Mouse (Mus musculus) T-helper 1 cell (primary cell): Measurements from ENCODE around the gene Fgfr2.

Experiments
- in situ Hi-C: fragments of 300-600 bp; cut with MboI, MseI; formaldehyde crosslinking; loops from one replicate; pipeline ENCODE4 v1.15.1; 2025; ENCODE audit warnings: high pct_unique_total_duplicates

Fgfr2 gene

DNA sequence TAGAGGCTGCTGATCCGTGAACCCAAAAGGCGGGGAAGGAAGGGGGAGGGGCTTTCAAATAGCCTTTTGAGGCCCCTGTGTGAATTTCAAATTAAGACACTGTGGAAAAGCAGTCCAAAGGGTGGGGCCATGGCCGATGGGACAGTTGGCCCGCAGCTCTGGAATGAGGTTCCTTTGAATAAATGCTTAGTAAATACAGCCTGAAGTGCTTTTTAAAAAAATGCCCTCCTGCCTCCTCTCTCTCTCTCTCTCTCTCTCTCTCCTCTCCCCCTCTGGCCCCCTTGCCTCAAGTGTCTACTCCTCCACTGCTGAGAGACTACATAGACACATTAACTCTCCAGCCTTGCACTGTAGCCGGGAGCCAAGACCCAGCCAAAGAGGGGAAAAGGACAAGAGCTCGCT, 2917.0 kb downstream of the Fgfr2 start:
- in situ Hi-C loops, result no loop called here

- in situ Hi-C loops, result no loop called here
Measured at GRCm38 (mm10) chr7:130205140-130205539, 2918.0 kb downstream of the Fgfr2 start.

GRCm38 (mm10) chr7:130201020-130201419, 2922.1 kb downstream of the Fgfr2 start:
- in situ Hi-C loops, result no loop called here

GRCm38 (mm10) chr7:130199951-130200350, 2923.2 kb downstream of the Fgfr2 start:
- in situ Hi-C loops, result no loop called here

DNA sequence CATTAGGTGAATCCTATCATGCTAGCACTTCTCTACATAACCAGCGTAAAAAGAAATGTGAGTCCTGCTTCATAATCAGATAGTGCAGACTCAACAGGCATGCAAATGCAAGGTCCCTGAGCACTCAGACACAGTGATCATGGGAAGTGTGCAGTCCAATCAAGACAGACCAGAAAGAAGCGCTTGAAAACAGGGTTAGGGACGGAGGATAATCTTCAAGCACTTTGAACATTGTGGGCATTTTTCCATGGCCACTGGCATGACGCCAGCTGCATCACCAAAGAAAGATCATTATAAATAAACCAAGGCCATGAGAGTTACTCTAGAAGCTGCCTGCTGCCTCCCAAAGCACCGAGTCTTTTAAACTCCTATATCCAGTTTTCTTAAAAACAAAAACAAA, 2923.8 kb downstream of the Fgfr2 start:
- in situ Hi-C loops, result no loop called here

- in situ Hi-C loops, result no loop called here
Measured at GRCm38 (mm10) chr7:130195081-130195480, 2928.1 kb downstream of the Fgfr2 start.

DNA sequence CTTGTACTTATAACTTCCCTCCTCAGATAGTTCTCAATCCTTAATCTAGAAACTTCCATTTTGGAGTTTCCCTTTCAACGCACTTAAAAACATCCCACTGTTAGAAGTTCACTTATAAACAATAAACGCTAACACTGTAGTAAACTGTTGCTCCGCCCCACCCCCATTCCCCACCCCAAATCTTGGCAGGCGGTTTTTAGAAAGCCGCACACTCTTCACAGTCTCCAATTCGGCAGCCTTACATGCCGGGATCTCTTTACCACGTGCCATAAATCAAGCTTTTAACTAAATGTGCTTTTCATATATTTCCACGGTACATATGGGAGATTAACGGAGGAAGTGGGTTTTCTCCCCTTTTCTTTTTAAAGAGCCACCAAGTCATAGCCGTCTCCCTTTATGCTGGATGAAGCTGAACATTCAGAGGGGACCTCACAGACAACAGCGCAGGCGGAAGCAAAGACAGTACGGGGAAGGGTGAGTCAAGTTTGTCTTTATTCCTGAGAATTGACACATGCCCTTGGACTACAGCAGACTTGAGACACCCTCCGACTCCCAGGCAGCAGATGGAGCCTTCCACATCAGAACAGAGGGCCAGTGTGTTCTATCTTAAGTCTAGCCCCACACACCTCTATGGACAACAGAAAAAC, 2932.7 kb downstream of the Fgfr2 start:
- in situ Hi-C loops, result no loop called here

DNA sequence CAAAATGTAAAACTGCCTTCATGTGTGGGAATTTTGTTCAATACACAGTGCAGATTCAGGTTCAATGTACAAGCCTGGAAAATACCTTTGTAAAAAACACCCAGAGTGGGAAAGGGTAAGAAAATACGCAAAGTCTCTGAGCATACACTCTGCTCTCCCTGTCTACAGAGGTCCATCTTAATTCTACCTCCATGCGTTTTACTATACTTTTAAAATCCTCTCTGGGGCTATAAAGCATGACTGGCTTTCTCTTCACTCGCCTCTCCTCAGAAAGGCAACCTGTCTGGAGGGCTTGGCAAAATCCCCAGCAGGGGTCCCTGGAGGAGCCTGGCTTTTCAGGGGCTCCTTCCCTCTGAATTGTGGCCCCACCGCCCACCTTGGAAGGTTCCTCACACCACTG, 2933.2 kb downstream of the Fgfr2 start:
- in situ Hi-C loops, result no loop called here

DNA sequence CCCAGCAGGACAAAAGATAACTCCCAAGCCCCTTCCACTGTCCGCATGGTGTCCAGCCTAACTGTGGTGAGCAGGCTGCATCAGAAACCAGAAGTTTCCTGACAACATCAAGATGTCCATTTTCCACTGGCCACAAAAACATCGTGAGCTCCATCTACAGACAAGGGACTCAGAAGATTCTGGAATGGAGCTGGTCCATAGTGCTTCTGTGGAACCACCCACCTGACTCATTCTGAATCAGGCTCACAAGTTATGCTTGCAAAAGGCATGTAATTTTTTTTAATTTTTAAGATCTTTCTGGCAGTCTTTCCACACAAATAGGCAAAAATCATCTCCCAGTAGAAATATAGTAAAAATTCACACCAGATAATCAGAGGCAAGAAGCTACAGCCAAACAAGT, 2935.0 kb downstream of the Fgfr2 start:
- in situ Hi-C loops, result no loop called here

DNA sequence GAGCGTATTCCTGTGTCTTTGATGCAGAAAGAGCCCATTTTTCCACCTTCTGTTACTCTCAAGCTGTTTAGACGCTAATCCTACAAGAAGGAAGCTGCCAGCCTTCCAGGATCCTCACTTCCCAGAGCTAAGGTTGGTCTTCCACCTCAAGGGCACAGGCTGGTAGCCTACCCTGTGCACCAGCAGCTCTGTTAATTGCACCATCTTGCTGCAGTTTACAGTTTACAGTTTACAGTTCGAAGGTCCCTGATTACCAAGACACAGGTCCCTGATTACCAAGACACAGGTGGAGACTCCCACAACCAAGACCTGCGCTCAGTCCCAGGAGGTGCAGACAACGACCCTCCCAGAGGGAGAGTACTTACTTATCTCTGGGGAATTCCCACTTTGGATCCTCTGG, 2938.3 kb downstream of the Fgfr2 start:
- in situ Hi-C loops, result no loop called here

GRCm38 (mm10) chr7:130183960-130184359, 2939.2 kb downstream of the Fgfr2 start:
- in situ Hi-C loops, result no loop called here

DNA sequence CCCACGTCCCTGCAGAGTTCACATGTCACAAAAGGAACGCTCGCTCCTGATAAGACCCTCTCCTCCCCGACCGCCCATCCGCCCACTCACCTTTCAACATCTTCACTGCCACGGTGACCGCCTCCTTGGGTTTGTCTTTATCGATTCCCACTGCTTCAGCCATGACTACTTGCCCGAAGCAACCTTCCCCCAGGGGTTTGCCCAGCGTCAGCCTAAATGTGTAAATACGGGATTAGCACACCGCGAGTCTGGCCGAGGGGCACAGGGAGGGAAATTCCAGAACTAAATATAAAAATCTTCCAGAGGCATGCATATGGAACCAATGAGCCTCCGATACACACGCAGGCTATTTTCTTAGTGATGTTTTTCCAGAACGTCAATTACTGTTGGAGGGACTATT, 2940.6 kb downstream of the Fgfr2 start:
- in situ Hi-C loops, result no loop called here

- in situ Hi-C loops, result no loop called here
Measured at GRCm38 (mm10) chr7:130178991-130179390, 2944.2 kb downstream of the Fgfr2 start.

DNA sequence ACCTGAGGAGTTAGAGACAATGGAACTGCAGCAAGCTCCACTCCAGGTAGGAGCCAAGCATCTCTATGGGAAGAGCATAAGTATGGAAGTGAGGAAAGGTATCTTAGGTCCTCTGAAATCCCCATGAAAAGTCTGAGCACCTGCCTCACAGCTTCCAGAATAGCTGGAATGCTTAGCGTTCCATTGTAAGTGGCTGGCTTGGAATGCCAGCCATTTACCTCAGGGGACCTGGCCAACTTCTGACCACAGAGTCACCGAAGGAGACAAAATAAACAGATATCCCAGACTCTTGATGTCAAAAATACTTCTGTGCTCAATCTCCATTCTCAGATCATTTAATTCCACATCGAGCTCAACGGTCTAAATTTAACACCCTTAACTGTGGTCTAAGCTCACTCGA, 2946.1 kb downstream of the Fgfr2 start:
- in situ Hi-C loops, result no loop called here

DNA sequence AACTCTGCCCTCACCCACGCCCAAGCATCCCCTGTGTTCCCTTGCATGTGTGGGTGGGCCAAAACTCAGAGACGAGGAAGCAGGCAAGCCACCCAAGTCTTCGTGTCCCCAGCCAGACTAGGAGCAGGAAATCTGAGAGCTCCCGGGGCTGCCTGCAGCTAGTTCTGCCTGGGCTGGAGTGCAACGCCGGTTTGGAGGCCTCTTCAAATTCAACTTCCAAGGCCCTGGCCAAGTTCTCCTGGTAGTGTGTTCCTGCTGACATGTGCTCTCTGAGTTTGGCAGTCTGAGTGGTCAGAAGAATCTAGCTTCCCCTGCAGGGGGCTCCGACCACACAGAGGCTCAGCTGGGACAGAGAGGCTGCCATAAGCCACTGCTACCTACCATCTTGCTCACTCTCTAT, 2948.6 kb downstream of the Fgfr2 start:
- in situ Hi-C loops, result no loop called here

GRCm38 (mm10) chr7:130173914-130174313, 2949.2 kb downstream of the Fgfr2 start:
- in situ Hi-C loops, result no loop called here

GRCm38 (mm10) chr7:130170144-130170543, 2953.0 kb downstream of the Fgfr2 start:
- in situ Hi-C loops, result no loop called here

- in situ Hi-C loops, result no loop called here
Measured at GRCm38 (mm10) chr7:130168296-130168695, 2954.9 kb downstream of the Fgfr2 start.

DNA sequence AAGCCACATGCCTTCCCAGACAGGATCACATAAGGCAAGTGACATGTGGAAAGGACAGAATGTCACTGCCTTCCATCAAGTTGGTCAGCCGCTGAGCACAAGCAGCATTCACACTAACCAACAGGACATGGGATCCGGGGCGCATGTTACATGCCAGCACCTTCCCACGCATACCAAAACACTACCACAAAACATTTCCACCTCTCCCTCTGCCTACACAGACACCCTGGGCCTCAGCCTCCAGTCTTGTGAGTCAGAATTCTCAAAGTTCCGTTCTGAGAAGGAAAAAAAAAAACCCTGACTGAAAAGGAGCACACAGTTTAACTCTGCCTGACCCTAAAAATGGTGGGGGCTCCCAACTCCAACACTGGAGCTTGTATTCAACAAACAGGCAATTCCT, 2955.9 kb downstream of the Fgfr2 start:
- in situ Hi-C loops, result no loop called here

- in situ Hi-C loops, result no loop called here
Measured at GRCm38 (mm10) chr7:130166190-130166589, 2957.0 kb downstream of the Fgfr2 start.

GRCm38 (mm10) chr7:130165408-130165807, 2957.7 kb downstream of the Fgfr2 start:
- in situ Hi-C loops, result no loop called here

DNA sequence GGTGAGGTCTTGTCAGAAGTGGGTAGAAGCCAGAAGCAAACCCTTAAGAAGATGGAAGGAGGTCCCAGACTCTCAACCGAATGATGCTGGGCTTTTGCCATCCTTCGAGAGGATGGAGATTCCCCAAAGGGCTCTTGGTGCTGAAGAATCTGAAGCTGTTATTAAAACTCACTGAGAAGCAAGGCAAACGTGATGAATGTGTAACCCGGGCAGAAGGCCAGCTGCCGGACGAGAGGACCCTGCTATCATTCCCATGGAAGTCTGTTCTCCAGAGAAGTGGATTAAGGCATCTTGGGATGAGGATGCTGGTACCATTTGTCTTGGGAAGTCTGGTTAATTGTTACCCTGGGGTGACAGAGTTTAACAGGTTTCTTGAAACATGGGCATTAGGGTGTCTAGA, 2960.4 kb downstream of the Fgfr2 start:
- in situ Hi-C loops, result no loop called here

GRCm38 (mm10) chr7:130161581-130161980, 2961.6 kb downstream of the Fgfr2 start:
- in situ Hi-C loops, result no loop called here

DNA sequence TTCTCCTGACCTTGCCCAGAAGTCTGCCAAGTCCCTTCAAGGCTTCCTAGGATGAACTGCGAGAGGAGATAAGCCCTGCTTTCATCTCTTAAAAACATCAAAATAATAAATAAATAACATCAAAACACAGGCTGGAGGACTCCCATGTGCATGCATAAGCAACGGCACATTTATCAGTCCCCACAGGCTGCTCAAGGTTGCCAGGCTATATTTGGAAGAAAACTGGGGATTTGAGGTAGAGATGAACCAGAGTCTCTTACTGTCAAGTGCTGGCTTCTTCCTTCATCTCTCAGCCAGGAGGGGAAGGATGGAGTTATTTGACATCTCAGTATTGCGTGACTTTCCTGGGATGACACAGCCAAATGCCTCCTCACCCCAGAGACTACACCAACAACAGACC, 2964.3 kb downstream of the Fgfr2 start:
- in situ Hi-C loops, result no loop called here
